Mouse (Mus musculus): Measurements from ENCODE around the gene Xylb. TPM values are rescaled to one million over a fixed set of nuclear protein-coding genes. Genes with fewer than 3 reads are reported as not detected.

Xylb gene
- polyA plus RNA-seq, 1 experiment from 2014 or later = 2.4 TPM

GRCm38 (mm10) chr9:119419852-119420438 is 62.8 kb downstream of the Xylb start:
- Histone ChIP-seq H3K36me3 (ENCODE audit: control insufficient read depth, insufficient read depth, low read length) (no peaks in the 10 kb centered on the region), H3K9ac (ENCODE audit: low read length) (no peak overlapping the region), H3K4me2 (ENCODE audit: low read length) (no peak overlapping the region), H3K4me3 (ENCODE audit: low read depth, low read length) (no peak overlapping the region), H3K9me3 (replicated peaks; ENCODE audit: control insufficient read depth, low read length) (no peaks in the 10 kb centered on the region), H3K27ac (ENCODE audit: low read depth, low read length) (no peak overlapping the region), H3K27me3 (replicated peaks; ENCODE audit: control insufficient read depth, insufficient read depth, low read length) (no peaks in the 10 kb centered on the region), H3K4me1 (ENCODE audit: control insufficient read depth, insufficient read depth, low read length) (peaks cover 7% of the 10 kb centered on the region)
- 83% methylated on average over 12 of the region's 12 CpGs for WGBS
- no peak for ATAC-seq
- no peak for DNase-seq (ENCODE audit: low spot score)

- Histone ChIP-seq H3K27me3 (replicated peaks; ENCODE audit: control insufficient read depth, insufficient read depth, low read length) (no peaks in the 10 kb centered on the region), H3K9ac (ENCODE audit: low read length) (0 out of 2 replicates have a peak overlapping the region, but pooled peaks have one; percentile 25), H3K4me1 (ENCODE audit: control insufficient read depth, insufficient read depth, low read length) (peaks cover 18% of the 10 kb centered on the region), H3K4me2 (ENCODE audit: low read length) (no peak overlapping the region), H3K4me3 (ENCODE audit: low read depth, low read length) (no peak overlapping the region), H3K9me3 (replicated peaks; ENCODE audit: control insufficient read depth, low read length) (no peaks in the 10 kb centered on the region), H3K27ac (ENCODE audit: low read depth, low read length) (peak overlapping the region; percentile 33; the same call in 1 of the 2 replicates), H3K36me3 (ENCODE audit: control insufficient read depth, insufficient read depth, low read length) (peaks cover 31% of the 10 kb centered on the region)
- WGBS = 62% methylated on average over 7 of the region's 7 CpGs
- ATAC-seq (0 out of 2 replicates have a peak, but pooled peaks have one; percentile 19), DNase-seq (ENCODE audit: low spot score) (peak; percentile 59)
These were observed 68.2 kb downstream of the Xylb start for GRCm38 (mm10) chr9:119425217-119425975.

GRCm38 (mm10) chr9:119425976-119426415 is 68.8 kb downstream of the Xylb start:
- peaks cover 18% of the 10 kb centered on the region for H3K4me1 ChIP-seq (ENCODE audit: control insufficient read depth, insufficient read depth, low read length)
- DNase-seq (ENCODE audit: low spot score) (no peak), ATAC-seq (no peak)
- H3K36me3 ChIP-seq (ENCODE audit: control insufficient read depth, insufficient read depth, low read length) = peaks cover 36% of the 10 kb centered on the region
- H3K4me2 ChIP-seq (ENCODE audit: low read length) = no peak overlapping the region
- H3K9ac ChIP-seq (ENCODE audit: low read length) = no peak overlapping the region
- H3K4me3 ChIP-seq (ENCODE audit: low read depth, low read length) = no peak overlapping the region
- no peaks in the 10 kb centered on the region for H3K9me3 ChIP-seq (replicated peaks; ENCODE audit: control insufficient read depth, low read length)
- WGBS = 87% methylated on average over 13 of the region's 13 CpGs
- H3K27me3 ChIP-seq (replicated peaks; ENCODE audit: control insufficient read depth, insufficient read depth, low read length) = no peaks in the 10 kb centered on the region
- peak overlapping the region; percentile 33; the same call in 1 of the 2 replicates for H3K27ac ChIP-seq (ENCODE audit: low read depth, low read length)

GRCm38 (mm10) chr9:119426483-119426882 is 69.3 kb downstream of the Xylb start:
- WGBS = 63% methylated on average over 7 of the region's 7 CpGs
- no peaks in the 10 kb centered on the region for H3K9me3 ChIP-seq (replicated peaks; ENCODE audit: control insufficient read depth, low read length)
- no peak overlapping the region for H3K4me2 ChIP-seq (ENCODE audit: low read length)
- H3K27me3 ChIP-seq (replicated peaks; ENCODE audit: control insufficient read depth, insufficient read depth, low read length) = no peaks in the 10 kb centered on the region
- peaks cover 18% of the 10 kb centered on the region for H3K4me1 ChIP-seq (ENCODE audit: control insufficient read depth, insufficient read depth, low read length)
- no peak overlapping the region for H3K9ac ChIP-seq (ENCODE audit: low read length)
- no peak overlapping the region for H3K4me3 ChIP-seq (ENCODE audit: low read depth, low read length)
- 0 out of 2 replicates have a peak overlapping the region, but pooled peaks have one; percentile 33 for H3K27ac ChIP-seq (ENCODE audit: low read depth, low read length)
- DNase-seq (ENCODE audit: low spot score) (no peak), ATAC-seq (no peak)
- peaks cover 41% of the 10 kb centered on the region for H3K36me3 ChIP-seq (ENCODE audit: control insufficient read depth, insufficient read depth, low read length)

GRCm38 (mm10) chr9:119430311-119430710 is 73.1 kb downstream of the Xylb start:
- DNase-seq (ENCODE audit: low spot score) (peak; percentile 84), ATAC-seq (peak; percentile 75)
- H3K9me3 ChIP-seq (replicated peaks; ENCODE audit: control insufficient read depth, low read length) = no peaks in the 10 kb centered on the region
- H3K27ac ChIP-seq (ENCODE audit: low read depth, low read length) = no peak overlapping the region
- peaks cover 76% of the 10 kb centered on the region for H3K36me3 ChIP-seq (ENCODE audit: control insufficient read depth, insufficient read depth, low read length)
- peaks cover 7% of the 10 kb centered on the region for H3K4me1 ChIP-seq (ENCODE audit: control insufficient read depth, insufficient read depth, low read length)
- H3K4me3 ChIP-seq (ENCODE audit: low read depth, low read length) = no peak overlapping the region
- H3K9ac ChIP-seq (ENCODE audit: low read length) = no peak overlapping the region
- H3K27me3 ChIP-seq (replicated peaks; ENCODE audit: control insufficient read depth, insufficient read depth, low read length) = no peaks in the 10 kb centered on the region
- no peak overlapping the region for H3K4me2 ChIP-seq (ENCODE audit: low read length)
- WGBS = 66% methylated on average over 7 of the region's 7 CpGs

GRCm38 (mm10) chr9:119435855-119436254 is 78.7 kb downstream of the Xylb start:
- ATAC-seq = no peak
- no peak overlapping the region for H3K4me3 ChIP-seq (ENCODE audit: low read depth, low read length)
- no peaks in the 10 kb centered on the region for H3K4me1 ChIP-seq (ENCODE audit: control insufficient read depth, insufficient read depth, low read length)
- no peak overlapping the region for H3K27ac ChIP-seq (ENCODE audit: low read depth, low read length)
- H3K9ac ChIP-seq (ENCODE audit: low read length) = no peak overlapping the region
- H3K27me3 ChIP-seq (replicated peaks; ENCODE audit: control insufficient read depth, insufficient read depth, low read length) = no peaks in the 10 kb centered on the region
- H3K4me2 ChIP-seq (ENCODE audit: low read length) = no peak overlapping the region
- 94% methylated on average over 2 of the region's 2 CpGs for WGBS
- no peak for DNase-seq (ENCODE audit: low spot score)
- no peaks in the 10 kb centered on the region for H3K9me3 ChIP-seq (replicated peaks; ENCODE audit: control insufficient read depth, low read length)
- H3K36me3 ChIP-seq (ENCODE audit: control insufficient read depth, insufficient read depth, low read length) = peaks cover 93% of the 10 kb centered on the region

- ATAC-seq (no peak), DNase-seq (ENCODE audit: low spot score) (no peak)
- no peaks in the 10 kb centered on the region for H3K9me3 ChIP-seq (replicated peaks; ENCODE audit: control insufficient read depth, low read length)
- H3K9ac ChIP-seq (ENCODE audit: low read length) = no peak overlapping the region
- no peak overlapping the region for H3K4me3 ChIP-seq (ENCODE audit: low read depth, low read length)
- H3K4me1 ChIP-seq (ENCODE audit: control insufficient read depth, insufficient read depth, low read length) = no peaks in the 10 kb centered on the region
- no peak overlapping the region for H3K4me2 ChIP-seq (ENCODE audit: low read length)
- no peak overlapping the region for H3K27ac ChIP-seq (ENCODE audit: low read depth, low read length)
- peaks cover 75% of the 10 kb centered on the region for H3K36me3 ChIP-seq (ENCODE audit: control insufficient read depth, insufficient read depth, low read length)
- no peaks in the 10 kb centered on the region for H3K27me3 ChIP-seq (replicated peaks; ENCODE audit: control insufficient read depth, insufficient read depth, low read length)
- 93% methylated on average over 12 of the region's 12 CpGs for WGBS
These were observed 80.9 kb downstream of the Xylb start for GRCm38 (mm10) chr9:119438065-119438464.

GRCm38 (mm10) chr9:119438498-119439000 is 81.4 kb downstream of the Xylb start:
- no peak for ATAC-seq
- peaks cover 71% of the 10 kb centered on the region for H3K36me3 ChIP-seq (ENCODE audit: control insufficient read depth, insufficient read depth, low read length)
- no peaks in the 10 kb centered on the region for H3K4me1 ChIP-seq (ENCODE audit: control insufficient read depth, insufficient read depth, low read length)

More at GRCm38 (mm10) chr9:119438498-119439000, 81.4 kb downstream of the Xylb start:
- H3K9me3 ChIP-seq (replicated peaks; ENCODE audit: control insufficient read depth, low read length) = no peaks in the 10 kb centered on the region
- no peak overlapping the region for H3K4me3 ChIP-seq (ENCODE audit: low read depth, low read length)
- 92% methylated on average over 9 of the region's 9 CpGs for WGBS
- H3K27me3 ChIP-seq (replicated peaks; ENCODE audit: control insufficient read depth, insufficient read depth, low read length) = no peaks in the 10 kb centered on the region
- no peak for DNase-seq (ENCODE audit: low spot score)
- H3K27ac ChIP-seq (ENCODE audit: low read depth, low read length) = no peak overlapping the region
- no peak overlapping the region for H3K4me2 ChIP-seq (ENCODE audit: low read length)
- H3K9ac ChIP-seq (ENCODE audit: low read length) = no peak overlapping the region

Measured in forebrain, embryonic 14.5 days (tissue).